Mouse (Mus musculus): ENCODE data around the gene Pkp3.
A peak's percentile ranks its signal among the peaks of the same experiment; 100 is the strongest.
"Not testable (repeated sequence)": the region's sequence is repeated elsewhere in the genome, so short reads cannot be mapped to it uniquely, and the experiment has no call there.

Gene Pkp3

GRCm38 (mm10) chr7:141077841-141078240, at the start of gene Pkp3:
Gene Pkp3 (plus strand): TSS chr7:141078218.
- no peak for DNase-seq (ENCODE audit: low spot score)

DNA sequence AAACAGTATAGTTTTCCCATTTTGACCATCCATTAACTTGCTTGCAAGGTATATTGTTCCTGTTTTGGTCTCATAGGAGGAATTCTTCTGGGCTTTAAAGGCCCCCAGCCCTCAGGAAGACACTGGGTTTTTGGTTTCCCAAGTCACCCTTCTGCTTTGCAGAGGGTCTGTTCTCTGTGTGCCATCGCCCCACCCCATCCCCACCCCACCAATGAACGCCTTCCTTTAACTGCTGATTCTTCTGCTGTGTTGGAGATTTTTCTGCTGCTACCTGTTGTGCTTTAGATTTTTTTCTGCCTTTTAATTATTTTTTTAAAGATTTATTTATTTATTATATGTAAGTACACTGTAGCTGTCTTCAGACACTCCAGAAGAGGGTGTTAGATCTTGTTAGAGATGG, 49.2 kb upstream of the Pkp3 start, which contains the start of gene Gm17387:
Gene Gm17387 (plus strand): TSS at position 301 of the 400 bp plus-strand sequence.
- no peak for DNase-seq (ENCODE audit: low spot score)

GRCm38 (mm10) chr7:141030390-141030789, 47.6 kb upstream of the Pkp3 start:
- DNase-seq (ENCODE audit: low spot score) = no peak

DNA sequence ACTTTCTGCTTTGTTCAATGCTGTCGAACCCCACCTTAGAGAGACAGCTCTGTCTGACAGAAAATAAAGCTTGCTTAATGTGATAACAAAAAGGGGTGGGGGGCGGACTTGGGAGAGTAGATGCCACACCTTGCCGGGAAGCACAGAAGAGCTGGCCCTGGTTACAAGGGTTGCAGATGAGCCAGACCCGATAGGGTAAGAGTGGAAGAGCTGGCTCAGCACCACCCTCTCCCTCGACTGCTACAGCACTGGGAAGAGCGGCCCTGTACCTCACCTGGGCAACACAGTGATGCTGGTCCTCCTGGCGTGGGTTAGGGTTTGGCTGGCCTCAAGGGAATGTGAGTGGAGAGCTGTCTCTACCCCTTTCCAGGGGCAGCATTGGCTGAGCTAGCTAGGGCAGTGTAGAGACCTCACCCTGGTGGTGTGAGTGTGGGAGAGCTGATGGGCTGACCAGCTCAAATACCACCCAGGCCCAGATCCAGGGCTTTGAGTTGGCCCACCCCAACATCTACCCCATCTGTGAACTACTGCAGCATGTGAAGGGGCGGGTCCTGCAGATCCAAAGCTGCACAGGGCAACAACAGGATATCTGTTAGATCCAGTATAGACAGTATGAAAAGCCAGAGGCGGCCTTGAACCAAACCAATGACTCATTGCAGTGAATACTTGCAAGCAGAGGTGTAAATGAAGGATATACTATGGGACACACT, 45.4 kb upstream of the Pkp3 start:
- DNase-seq (ENCODE audit: low spot score) = no peak

DNA sequence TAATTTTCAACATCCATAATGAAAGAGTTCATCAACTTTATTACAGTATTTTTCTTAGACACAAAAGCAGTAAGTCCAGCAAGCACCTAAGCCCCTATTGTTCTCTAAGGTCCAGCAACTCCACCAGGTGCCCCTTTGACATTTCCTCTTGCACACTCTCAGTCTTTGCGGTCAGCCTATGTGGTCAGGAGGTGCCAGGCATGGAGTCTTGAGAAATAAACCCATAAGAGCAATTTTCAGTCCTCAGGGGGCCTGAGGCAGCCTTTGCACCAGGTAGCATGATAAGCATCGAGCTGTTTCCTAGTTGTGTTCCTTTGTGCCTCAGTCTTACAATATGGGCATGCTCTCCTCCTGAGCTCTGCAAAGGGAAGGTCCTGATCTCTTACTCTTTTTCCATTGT, 41.4 kb upstream of the Pkp3 start:
- not testable (repeated sequence) for DNase-seq (ENCODE audit: low spot score)

DNA sequence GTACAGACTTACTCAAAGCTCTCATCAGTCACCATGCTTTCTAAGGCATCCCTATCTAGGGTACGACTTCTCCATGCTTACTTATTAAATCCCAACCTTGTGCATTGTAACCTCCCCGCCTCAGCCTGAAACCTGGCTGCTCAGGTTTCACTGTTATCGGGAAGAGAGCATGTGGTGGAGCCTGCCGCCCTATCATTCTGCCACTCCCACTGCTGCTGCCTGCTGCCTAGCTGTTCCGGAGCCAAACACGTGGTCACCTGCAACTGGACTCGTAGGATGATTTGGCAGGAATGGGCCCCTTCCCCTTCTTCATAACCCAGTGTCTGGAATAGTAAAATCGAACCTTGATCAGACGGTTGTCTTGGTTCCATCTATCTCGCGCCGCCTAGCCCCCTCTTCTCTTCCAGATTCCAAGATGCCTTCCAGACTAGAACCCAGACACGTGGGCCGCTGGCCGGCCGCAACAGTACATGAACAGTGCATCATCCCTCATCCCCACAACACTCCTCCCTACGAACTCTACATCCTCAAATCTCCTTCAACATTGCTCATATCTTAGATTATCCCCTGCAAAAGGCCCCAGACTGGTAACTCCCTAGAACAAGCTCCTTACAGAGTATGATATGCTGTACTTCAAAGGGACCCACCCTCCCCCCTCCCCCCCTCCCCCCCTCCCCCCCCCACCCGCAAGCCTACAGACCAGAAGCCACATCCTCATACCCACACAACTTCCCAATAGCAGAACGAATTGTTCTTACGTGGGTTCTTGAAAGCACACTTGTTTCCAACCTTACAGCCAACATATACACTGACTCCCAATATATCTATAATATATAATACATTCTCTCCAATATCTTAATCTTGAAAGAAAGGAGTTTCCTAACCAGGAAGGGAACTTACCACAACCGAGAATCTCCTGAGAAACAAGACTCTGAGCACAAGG, 39.7 kb upstream of the Pkp3 start:
- no peak for DNase-seq (ENCODE audit: low spot score)

- DNase-seq (ENCODE audit: low spot score) = no peak
Observed at GRCm38 (mm10) chr7:141039386-141040107, 38.5 kb upstream of the Pkp3 start.

- DNase-seq (ENCODE audit: low spot score) = no peak
Observed at GRCm38 (mm10) chr7:141040867-141041606, 37.0 kb upstream of the Pkp3 start.

GRCm38 (mm10) chr7:141041661-141042060, 36.4 kb upstream of the Pkp3 start:
- DNase-seq (ENCODE audit: low spot score) = peak; percentile 62

- no peak for DNase-seq (ENCODE audit: low spot score)
Observed at GRCm38 (mm10) chr7:141042539-141042938, 35.5 kb upstream of the Pkp3 start.

GRCm38 (mm10) chr7:141046931-141047580, 31.0 kb upstream of the Pkp3 start:
- DNase-seq (ENCODE audit: low spot score) = no peak

DNA sequence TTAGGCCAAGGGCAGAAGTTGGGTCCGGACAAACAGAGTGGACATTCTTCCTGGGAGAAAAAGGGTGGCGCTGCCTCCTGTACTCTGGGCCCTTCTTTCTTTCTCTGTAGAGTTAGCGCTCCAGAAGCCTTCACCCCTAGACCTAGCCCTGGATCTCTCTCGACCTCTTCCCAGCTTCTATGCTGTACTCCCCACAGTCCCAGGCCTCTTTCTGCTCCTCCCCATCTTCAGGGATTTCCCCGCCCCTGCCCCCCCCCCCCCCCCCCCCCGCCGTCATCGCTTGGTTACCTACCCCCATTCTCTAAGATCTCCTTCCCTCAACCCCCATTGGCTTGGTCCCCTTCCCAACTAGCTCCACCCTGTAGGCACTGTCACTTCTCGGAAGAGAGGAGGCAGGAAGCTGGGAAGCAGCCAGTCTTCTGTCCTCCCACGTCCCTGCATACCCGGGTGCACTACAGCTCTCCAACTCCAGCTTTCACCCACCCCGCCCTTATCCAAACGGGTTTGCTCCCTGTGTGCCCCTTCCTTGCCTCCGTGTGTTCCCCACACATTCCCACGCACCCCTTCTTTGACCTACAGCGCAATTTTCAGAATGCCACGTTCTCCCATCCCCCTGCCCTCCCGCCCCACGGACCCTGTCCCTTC, 30.3 kb upstream of the Pkp3 start:
- DNase-seq (ENCODE audit: low spot score) = peak; percentile 62

GRCm38 (mm10) chr7:141048226-141049218, 29.5 kb upstream of the Pkp3 start:
- DNase-seq (ENCODE audit: low spot score) = peak; percentile 85

DNA sequence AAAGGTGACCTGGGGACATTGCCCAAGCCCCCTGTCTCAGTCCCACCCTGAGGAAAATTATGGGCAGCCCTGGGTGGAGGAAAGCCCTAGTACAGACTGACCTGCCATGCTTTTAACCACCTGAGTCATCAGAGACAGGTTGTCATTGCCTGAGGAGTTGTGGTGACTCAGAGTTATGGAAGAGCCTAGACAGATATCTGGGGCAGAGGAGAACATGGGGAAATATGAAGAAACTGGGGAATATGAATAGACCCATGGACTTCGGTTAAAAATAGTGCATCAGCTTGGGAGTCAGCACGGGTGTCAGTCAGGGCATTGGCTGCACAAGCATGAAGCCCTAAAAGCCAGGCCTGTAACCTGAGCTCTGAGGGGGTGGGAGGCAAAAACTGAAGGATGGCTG, 28.7 kb upstream of the Pkp3 start:
- DNase-seq (ENCODE audit: low spot score) = no peak

DNA sequence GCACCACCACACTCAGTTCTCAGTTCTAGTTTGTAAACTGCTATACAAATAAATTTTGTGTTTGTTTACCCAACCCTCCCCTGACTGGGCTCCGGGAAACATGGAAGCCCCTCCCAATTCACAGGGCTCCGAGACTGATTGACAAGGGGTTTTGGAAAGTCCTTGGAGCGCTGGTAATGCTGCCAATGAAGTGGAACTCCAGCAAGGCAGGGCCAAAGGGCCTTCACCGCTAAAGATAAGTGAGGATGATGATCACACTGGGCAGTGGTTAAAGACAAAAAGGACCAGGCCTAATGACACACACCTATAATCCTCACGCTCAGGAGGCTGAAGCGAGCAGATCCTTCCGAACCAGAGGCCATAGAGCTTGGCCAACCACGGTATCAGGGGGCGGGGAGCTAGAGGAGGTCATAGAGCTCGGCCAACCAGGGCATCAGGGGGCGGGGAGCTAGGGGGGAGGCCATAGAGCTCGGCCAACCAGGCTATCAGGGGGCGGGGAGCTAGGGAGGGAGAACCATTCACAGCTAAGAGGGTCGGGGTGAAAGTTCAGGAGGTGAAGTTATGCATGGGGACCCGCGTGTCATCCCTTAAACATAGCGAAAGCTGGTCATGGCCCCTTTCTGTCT, 26.8 kb upstream of the Pkp3 start:
- peak; percentile 48 for DNase-seq (ENCODE audit: low spot score)

- DNase-seq (ENCODE audit: low spot score) = no peak
Observed at GRCm38 (mm10) chr7:141052016-141052415, 26.0 kb upstream of the Pkp3 start.

DNA sequence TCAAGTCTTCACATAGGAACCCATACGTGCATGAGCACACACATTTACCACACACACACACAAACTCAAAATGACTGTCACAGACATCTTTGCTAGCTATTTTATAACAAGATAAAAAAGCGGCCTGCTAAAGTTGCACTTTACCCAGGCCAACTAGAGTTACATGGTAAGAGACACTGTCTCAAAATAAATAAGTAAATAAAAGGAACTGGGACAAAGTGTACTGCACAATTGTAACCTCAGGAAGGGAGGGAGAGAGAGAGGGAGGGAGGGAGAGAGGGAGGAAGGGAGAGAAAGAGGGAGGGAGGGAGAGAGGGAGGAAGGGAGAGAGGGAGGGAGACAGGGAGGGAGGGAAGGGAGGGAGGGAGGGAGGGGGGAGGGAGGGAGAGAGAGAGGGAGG, 25.6 kb upstream of the Pkp3 start:
- no peak for DNase-seq (ENCODE audit: low spot score)

DNA sequence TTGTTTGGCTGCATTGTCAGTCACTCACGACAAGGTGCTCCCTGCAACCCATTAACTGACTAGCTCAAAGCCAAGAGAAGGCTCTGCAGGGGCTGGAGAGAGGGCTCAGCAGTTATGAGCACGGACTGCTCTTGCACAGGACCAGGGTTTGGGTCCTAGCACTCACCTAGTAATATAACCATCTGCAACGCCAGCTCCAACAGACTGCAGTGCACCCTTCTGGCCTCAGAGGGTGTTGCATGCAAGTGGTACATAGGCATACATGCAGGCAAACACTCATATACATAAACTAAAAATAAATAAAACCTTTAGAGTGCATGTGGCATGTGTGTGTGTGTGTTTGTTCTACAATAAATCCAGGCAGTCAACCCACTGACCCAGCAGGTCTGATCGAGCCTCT, 22.2 kb upstream of the Pkp3 start:
- no peak for DNase-seq (ENCODE audit: low spot score)

- DNase-seq (ENCODE audit: low spot score) = no peak
Observed at GRCm38 (mm10) chr7:141056976-141057375, 21.0 kb upstream of the Pkp3 start.
